Mouse (Mus musculus) lung, embryonic 15.5 days (tissue): ENCODE measurements around the gene Gas7. TPM values are rescaled to one million over a fixed set of nuclear protein-coding genes. Genes with fewer than 3 reads are reported as not detected.
A peak's percentile ranks its signal among the peaks of the same experiment; 100 is the strongest.

Source experiments
- ATAC-seq: fragments of 200-750 bp; cut with Nextera tagmentation; 2 replicates; pipeline ENCODE4 v1.8.0; 2017; ENCODE audit warnings: moderate number of reproducible peaks, borderline replicate concordance; ENCODE audit not compliant: low FRiP score, low TSS enrichment; ENCODE audit errors: extremely low read depth
- H3K27ac ChIP-seq: fragments of 300-500 bp; sonication (generic); 2 replicates; pipeline ENCODE4 v1.5.1; 2015; ENCODE audit warnings: moderate library complexity, mild to moderate bottlenecking, inconsistent platforms
- H3K27me3 ChIP-seq: fragments of 300-500 bp; sonication (generic); 2 replicates; pipeline ENCODE4 v1.6.1; 2015; ENCODE audit warnings: inconsistent platforms
- H3K36me3 ChIP-seq: fragments of 300-500 bp; sonication (generic); 2 replicates; pipeline ENCODE4 v1.6.1; 2015; ENCODE audit warnings: inconsistent platforms
- H3K4me1 ChIP-seq: fragments of 300-500 bp; sonication (generic); 2 replicates; pipeline ENCODE4 v1.6.1; 2015; ENCODE audit warnings: inconsistent platforms
- H3K4me2 ChIP-seq: fragments of 300-500 bp; sonication (generic); 2 replicates; pipeline ENCODE4 v1.6.1; 2015; ENCODE audit warnings: inconsistent platforms, mild to moderate bottlenecking, moderate library complexity
- H3K4me3 ChIP-seq: fragments of 300-500 bp; sonication (generic); 2 replicates; pipeline ENCODE4 v1.5.1; 2015; ENCODE audit warnings: mild to moderate bottlenecking, inconsistent platforms
- H3K9ac ChIP-seq: fragments of 300-500 bp; sonication (generic); 2 replicates; pipeline ENCODE4 v1.6.1; 2015; ENCODE audit warnings: inconsistent platforms
- H3K9me3 ChIP-seq: fragments of 300-500 bp; sonication (generic); 2 replicates; pipeline ENCODE4 v1.6.1; 2016; ENCODE audit warnings: inconsistent platforms
- WGBS: fragments of 180-500 bp; shearing (Covaris S2); methylation state at CpG from one replicate; pipeline ENCODE4 v1.1.7; 2015; 5-methylcytosine and 5-hydroxymethylcytosine counted together
- polyA plus RNA-seq: library from polyadenylated mRNA; unstranded; fragments of >200 nt; fragmentation: Nextera tagmentation; extraction: Ambion mirVana; gene quantifications from 2 replicates; pipeline ENCODE4 v1.2.1, GENCODE M21; 2015

The Gas7 gene
- 11.7 and 13.0 TPM in 2 replicates for polyA plus RNA-seq

DNA sequence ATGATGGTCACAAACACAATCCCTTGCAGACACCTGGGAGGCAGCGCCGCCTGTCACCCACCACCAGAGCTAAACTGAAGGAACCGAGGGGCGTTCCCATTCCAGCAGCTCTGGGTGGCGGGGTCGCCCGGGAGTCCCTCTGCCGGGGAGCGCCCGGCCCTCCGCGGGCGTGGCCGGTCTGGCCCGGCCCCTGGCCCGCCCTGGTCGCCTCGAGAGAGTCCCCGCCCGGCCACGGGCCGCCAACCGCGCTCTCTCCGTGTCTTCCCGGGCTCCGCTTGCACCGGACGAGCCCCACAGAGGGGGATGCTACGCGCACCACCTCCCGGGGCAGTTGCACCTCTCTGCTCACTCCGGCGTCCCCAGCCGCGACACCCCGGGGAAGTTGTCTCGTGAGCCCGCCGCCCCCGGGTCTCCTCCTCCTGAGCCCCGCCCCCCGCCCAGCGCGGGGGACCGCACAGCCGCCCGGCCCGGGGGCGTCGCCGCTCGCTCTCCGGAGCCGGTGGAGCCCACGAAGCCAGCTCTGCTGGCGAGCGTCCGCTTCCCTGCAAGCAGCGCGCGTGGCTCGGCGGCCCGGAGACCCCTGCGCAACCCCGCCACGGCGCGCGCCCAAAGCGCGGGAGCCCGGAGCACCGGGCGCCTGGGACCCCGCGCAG, at the start of gene Gas7:
Gene Gas7 (plus strand): TSS at position 564 of the 653 bp plus-strand sequence.
- Histone ChIP-seq H3K9me3 (no peaks in the 10 kb centered on the region), H3K27me3 (peaks cover 17% of the 10 kb centered on the region), H3K9ac (peak within 1 kb of the TSS; percentile 62), H3K4me2 (peak within 1 kb of the TSS; percentile 99), H3K4me3 (peak within 1 kb of the TSS; percentile 79), H3K27ac (peak within 1 kb of the TSS; percentile 53), H3K4me1 (peaks cover 29% of the 10 kb centered on the region), H3K36me3 (no peaks in the 10 kb centered on the region)
- peak; percentile 92 for ATAC-seq
- WGBS = 1% methylated on average over 60 of the region's 78 CpGs

DNA sequence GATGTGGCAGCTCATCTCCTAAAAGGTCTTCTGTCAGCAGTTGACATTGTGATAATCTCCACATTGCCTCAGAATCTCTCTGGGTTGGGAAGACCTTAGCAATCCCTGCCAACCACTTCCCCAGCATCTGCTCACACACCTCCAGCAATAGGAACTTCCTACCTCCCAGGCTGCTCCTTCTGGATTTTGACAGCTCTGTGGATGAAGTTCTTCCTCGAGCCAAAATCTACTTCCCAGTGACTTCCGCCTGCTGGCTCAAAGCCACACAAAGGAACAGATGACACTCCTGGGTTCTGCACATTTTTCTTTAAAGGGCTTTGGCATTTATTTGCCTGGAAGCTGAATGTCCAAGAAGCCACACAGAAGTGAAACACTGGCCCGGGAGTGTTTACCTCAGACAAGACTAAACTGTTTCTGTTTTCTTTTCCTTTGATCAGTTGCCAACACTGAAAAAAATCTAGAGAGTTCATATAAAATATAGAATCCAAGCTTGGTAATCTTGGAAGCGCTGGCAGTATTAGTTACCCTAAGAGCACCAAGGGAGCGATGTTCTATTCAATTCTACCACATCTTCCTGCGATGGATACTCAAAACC, 40.8 kb upstream of the Gas7 start:
- H3K27me3 ChIP-seq = no peaks in the 10 kb centered on the region
- no peak overlapping the region for H3K4me2 ChIP-seq
- 48% methylated on average over 6 of the region's 6 CpGs for WGBS
- ATAC-seq = peak; percentile 46; the same call in 1 of the 2 replicates
- no peak overlapping the region for H3K4me3 ChIP-seq
- no peaks in the 10 kb centered on the region for H3K9me3 ChIP-seq
- H3K4me1 ChIP-seq = no peaks in the 10 kb centered on the region; the same call in 1 of the 2 replicates
- no peaks in the 10 kb centered on the region for H3K36me3 ChIP-seq
- H3K9ac ChIP-seq = no peak overlapping the region
- H3K27ac ChIP-seq = no peak overlapping the region

DNA sequence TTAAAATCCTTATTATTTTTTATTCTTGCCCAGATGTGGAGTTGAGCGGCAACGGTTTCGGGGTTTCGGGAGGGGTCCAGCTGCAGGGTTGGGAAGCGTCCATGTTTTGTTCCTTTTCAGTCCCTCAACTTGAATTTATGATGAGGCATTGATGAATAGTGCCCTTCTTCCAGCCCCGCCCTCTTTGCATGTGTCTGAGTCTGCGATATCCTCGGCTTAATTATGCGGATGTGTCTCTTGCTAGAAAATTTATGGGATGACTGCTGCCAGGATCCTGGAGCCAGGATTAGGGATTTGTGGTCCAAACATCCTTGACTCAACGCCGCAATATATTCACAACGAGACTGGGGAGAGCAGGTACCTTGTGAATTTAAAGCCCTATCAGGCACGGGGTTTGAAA, 31.7 kb upstream of the Gas7 start:
- ATAC-seq = no peak
- no peak overlapping the region for H3K27ac ChIP-seq
- no peaks in the 10 kb centered on the region for H3K27me3 ChIP-seq
- H3K4me3 ChIP-seq = no peak overlapping the region
- no peaks in the 10 kb centered on the region for H3K36me3 ChIP-seq
- no peak overlapping the region for H3K4me2 ChIP-seq
- no peaks in the 10 kb centered on the region for H3K9me3 ChIP-seq
- no peak overlapping the region for H3K9ac ChIP-seq
- WGBS = 74% methylated on average over 13 of the region's 13 CpGs
- no peaks in the 10 kb centered on the region for H3K4me1 ChIP-seq

DNA sequence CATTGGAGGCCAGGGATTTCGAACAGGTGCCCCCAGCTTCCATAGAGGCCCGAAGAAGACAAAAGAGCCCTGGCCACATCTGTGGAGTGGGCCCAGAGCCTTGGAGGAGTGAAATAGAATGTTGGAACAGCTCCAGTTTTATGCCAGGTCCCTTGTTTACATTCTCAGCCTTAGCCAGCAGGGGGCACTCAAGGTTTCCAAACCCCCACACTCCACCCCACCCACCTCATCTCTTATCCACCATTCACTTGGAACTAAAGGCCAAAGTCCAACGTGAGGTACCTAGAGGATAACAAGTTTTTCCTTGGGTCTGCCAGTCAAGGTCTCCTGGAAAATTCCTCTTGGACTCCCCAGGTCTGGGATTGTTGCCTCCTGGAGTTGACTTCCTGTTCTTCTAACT, 27.0 kb upstream of the Gas7 start:
- 31% methylated on average over 3 of the region's 3 CpGs for WGBS
- ATAC-seq = no peak

DNA sequence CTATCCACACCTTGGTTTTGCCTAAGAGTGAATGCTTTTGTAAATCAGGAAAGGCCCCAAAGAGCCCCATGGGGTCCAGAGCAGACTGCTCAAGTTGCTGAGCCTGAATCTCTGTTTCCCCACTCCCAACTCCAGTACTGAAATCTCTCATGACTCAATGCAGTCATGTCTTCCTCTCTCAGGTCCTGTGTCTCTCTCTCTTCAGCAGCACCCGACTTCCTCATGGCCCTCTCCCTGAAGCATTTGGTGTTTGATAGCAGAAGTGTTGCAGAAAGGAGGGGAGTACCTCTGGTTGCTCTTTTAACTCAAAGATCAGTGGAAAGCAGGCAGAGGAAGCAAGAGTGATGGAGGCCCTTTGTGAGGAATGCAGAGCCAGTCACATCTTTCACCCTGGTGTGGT, 25.4 kb upstream of the Gas7 start:
- no peak for ATAC-seq
- H3K4me2 ChIP-seq = no peak overlapping the region
- H3K27me3 ChIP-seq = no peaks in the 10 kb centered on the region
- peaks cover 5% of the 10 kb centered on the region for H3K4me1 ChIP-seq
- H3K4me3 ChIP-seq = no peak overlapping the region
- no peak overlapping the region for H3K9ac ChIP-seq
- H3K27ac ChIP-seq = no peak overlapping the region
- H3K9me3 ChIP-seq = no peaks in the 10 kb centered on the region
- no peaks in the 10 kb centered on the region for H3K36me3 ChIP-seq
- WGBS = 30% methylated on average over 1 of the region's 1 CpGs

More for the DNA sequence above, 27.0 kb upstream of the Gas7 start:
- Histone ChIP-seq H3K36me3 (no peaks in the 10 kb centered on the region), H3K27me3 (no peaks in the 10 kb centered on the region), H3K4me2 (no peak overlapping the region), H3K27ac (no peak overlapping the region), H3K9ac (no peak overlapping the region), H3K4me1 (peaks cover 5% of the 10 kb centered on the region), H3K9me3 (no peaks in the 10 kb centered on the region), H3K4me3 (no peak overlapping the region)

DNA sequence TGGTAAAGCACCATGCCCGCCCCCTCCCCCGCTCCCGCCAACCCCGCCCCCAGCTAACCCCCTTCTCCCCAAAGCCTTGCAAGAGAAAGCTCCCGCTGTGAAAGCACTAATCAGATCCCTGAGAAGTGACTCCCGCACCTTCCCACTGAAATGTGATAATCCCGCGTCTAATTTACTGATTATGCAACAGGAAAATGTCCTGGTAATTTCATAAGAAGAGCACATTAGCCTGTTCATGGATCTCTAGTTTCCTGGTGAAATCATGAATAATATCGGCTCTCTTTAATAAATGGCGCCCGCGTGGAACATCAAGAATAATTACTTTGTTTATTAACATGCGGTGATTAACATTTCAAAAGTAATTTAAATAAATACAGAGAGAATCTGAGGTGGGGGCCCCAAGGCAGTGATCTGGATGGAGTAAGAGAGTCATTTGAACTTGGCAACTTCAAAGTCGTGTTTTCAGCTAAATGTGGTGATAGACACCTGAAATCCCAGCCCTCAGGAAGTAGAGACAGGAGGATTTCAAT, 24.1 kb upstream of the Gas7 start:
- H3K36me3 ChIP-seq = no peaks in the 10 kb centered on the region
- no peaks in the 10 kb centered on the region for H3K9me3 ChIP-seq
- H3K9ac ChIP-seq = no peak overlapping the region
- no peak overlapping the region for H3K27ac ChIP-seq
- H3K4me2 ChIP-seq = no peak overlapping the region
- H3K27me3 ChIP-seq = no peaks in the 10 kb centered on the region
- no peak overlapping the region for H3K4me3 ChIP-seq
- H3K4me1 ChIP-seq = peaks cover 5% of the 10 kb centered on the region
- 32% methylated on average over 14 of the region's 14 CpGs for WGBS
- ATAC-seq = no peak

DNA sequence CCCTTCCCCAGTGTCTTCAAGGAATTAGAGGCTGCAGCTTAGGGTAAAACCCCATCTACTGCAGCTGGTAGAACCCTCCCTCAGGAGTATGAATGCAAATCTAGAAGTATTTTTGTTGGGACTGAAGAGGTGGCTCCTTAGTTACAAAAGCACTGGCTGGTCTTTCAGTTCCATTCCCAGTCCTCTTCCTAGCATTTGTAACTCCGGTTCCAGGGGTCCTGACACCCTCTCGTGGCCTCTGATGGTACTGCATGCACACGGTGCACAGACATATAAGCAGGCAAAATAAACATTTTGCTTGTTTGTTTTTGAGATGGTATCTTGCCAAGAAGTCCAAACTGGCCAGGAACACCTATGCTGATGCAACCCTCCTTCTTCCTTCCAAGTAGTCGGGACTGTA, 23.4 kb upstream of the Gas7 start:
- WGBS = 65% methylated on average over 4 of the region's 4 CpGs
- Histone ChIP-seq H3K36me3 (no peaks in the 10 kb centered on the region), H3K9ac (no peak overlapping the region), H3K4me1 (peaks cover 5% of the 10 kb centered on the region), H3K4me3 (no peak overlapping the region), H3K4me2 (no peak overlapping the region), H3K27ac (no peak overlapping the region), H3K9me3 (no peaks in the 10 kb centered on the region), H3K27me3 (no peaks in the 10 kb centered on the region)
- no peak for ATAC-seq

DNA sequence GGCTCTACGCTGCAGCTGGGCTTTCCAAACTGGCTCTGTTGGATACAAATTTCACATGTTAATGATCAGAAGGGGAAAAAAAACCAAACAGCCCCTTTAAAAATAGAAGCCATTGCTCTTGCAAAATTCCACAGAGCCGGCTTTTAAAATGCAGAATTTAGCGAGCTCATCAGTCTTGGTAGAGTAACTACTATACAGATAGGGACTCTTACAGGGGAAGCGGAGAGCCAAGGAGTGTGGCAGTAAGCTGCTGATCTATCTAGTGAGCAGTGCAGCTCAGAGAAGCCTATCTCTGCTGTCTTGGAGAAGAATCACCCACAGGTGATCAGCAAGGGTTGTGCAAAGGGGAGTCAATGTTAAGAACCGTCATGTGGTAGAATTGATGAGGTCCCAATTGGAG, 21.5 kb upstream of the Gas7 start:
- peaks cover 5% of the 10 kb centered on the region for H3K4me1 ChIP-seq
- H3K9me3 ChIP-seq = no peaks in the 10 kb centered on the region
- H3K36me3 ChIP-seq = no peaks in the 10 kb centered on the region
- H3K27me3 ChIP-seq = no peaks in the 10 kb centered on the region
- no peak overlapping the region for H3K4me2 ChIP-seq
- no peak overlapping the region for H3K4me3 ChIP-seq
- no peak overlapping the region for H3K27ac ChIP-seq
- 83% methylated on average over 5 of the region's 5 CpGs for WGBS
- H3K9ac ChIP-seq = no peak overlapping the region
- ATAC-seq = no peak

DNA sequence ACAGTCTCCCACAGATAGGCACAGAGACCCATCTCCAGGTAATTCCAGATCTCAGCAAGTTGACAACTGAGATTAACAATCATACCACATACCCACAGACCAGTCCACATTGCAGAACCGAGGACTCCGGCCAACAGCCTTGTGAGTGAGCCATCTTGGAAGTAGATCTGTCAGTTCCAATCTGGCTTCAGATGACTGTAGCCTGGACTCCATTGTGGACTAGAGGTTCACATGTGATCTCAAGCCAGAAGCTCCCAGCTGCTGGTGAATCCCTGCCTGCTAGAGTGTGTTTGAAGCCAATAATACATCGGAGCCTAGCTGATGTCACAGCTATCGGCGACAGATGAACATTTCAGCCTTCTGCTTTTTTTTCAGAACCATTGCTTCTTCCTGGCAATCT, 16.5 kb upstream of the Gas7 start:
- no peak for ATAC-seq
- 71% methylated on average over 5 of the region's 5 CpGs for WGBS
- no peaks in the 10 kb centered on the region for H3K4me1 ChIP-seq
- no peak overlapping the region for H3K27ac ChIP-seq
- H3K9ac ChIP-seq = no peak overlapping the region
- H3K36me3 ChIP-seq = no peaks in the 10 kb centered on the region
- no peaks in the 10 kb centered on the region for H3K27me3 ChIP-seq
- H3K4me3 ChIP-seq = no peak overlapping the region
- H3K9me3 ChIP-seq = no peaks in the 10 kb centered on the region
- no peak overlapping the region for H3K4me2 ChIP-seq

DNA sequence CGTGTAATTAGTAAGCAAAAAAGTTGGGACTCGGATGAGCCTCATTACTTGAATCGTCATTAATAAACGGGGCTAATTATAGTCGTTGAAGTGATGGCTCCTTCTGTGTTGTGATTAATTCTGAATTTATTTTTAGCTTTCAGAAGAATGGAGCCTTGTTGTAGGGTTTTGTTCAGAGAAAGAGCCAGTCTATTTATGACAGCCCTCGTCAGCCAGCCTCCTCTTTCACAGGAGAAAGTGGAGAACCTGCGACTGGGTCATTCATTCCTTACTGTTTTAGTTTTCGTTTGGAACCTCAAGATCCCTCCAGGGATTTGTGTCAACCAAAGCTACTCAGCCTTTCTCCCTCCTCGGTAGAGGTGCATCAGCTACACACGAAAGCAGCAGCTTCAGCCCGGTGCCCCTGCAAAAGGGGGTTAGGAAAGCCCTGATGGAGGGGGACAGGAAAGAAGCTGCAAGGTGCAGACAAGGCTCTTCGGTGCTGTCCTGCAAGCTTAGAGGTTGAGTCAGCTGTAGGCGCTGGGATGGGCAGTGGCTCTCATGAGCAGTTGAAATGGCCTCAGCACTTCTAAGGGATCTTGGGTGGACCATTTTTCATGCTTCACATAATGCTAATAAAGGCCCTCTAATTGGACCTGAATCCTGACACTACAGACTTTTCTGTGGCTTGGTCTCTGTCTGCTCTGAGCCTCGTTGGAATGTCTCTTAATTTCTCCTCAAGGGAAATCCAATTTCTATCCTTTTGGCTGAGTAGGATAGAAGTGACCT, 10.0 kb upstream of the Gas7 start:
- no peaks in the 10 kb centered on the region for H3K4me1 ChIP-seq
- no peaks in the 10 kb centered on the region for H3K9me3 ChIP-seq
- H3K4me2 ChIP-seq = no peak overlapping the region
- no peak for ATAC-seq
- H3K36me3 ChIP-seq = no peaks in the 10 kb centered on the region
- H3K27ac ChIP-seq = no peak overlapping the region
- H3K4me3 ChIP-seq = no peak overlapping the region
- no peak overlapping the region for H3K9ac ChIP-seq
- WGBS = 68% methylated on average over 14 of the region's 14 CpGs
- no peaks in the 10 kb centered on the region for H3K27me3 ChIP-seq

DNA sequence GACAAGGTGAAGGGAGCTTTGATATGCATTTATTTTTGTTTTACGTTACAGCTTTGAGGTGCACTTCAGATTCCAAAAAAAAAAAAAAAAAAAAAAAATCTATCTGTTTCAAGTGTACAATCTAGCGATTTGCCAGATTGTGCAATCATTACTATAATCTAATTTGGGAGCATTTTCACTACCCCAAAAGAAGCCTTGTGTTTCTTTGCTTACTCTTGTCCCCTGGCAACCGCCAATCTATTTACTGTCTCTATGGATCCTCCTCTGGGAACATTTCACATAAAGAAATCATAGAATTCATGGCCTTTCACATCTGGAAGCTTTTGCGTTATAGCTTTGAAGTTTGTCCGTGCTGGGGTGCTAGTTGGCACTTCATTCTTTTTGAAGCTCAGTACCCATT, 3.7 kb upstream of the Gas7 start:
- no peak for ATAC-seq
- WGBS = 74% methylated on average over 5 of the region's 5 CpGs
- Histone ChIP-seq H3K9ac (no peak overlapping the region), H3K4me2 (no peak overlapping the region), H3K36me3 (no peaks in the 10 kb centered on the region), H3K27me3 (peaks cover 7% of the 10 kb centered on the region; the same call in 1 of the 2 replicates), H3K4me1 (peaks cover 17% of the 10 kb centered on the region), H3K9me3 (no peaks in the 10 kb centered on the region), H3K4me3 (no peak overlapping the region), H3K27ac (no peak overlapping the region)

DNA sequence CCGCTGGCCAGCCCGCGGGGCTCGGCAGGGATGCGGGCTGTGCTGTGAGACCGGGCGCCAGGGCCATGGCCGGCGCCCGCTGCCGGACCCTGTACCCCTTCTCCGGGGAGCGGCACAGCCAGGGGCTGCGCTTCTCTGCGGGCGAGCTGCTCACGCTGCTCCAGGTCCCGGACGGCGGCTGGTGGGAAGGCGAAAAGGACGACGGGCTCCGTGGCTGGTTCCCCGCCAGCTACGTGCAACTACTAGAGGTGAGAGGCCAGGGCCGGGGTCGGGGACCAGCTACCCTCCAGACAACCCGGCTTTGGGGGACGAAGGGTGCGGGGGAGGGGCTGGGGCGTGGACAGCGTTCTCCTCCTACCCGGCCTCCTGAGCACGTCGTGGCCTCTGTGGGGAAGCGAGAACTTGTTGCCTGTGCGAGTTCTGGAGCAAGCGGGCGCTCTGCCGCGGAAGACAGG, 317 bp downstream of the Gas7 start:
- Histone ChIP-seq H3K4me3 (peak overlapping the region; percentile 79), H3K36me3 (no peaks in the 10 kb centered on the region), H3K27ac (peak overlapping the region; percentile 53), H3K9ac (peak overlapping the region; percentile 62), H3K9me3 (no peaks in the 10 kb centered on the region), H3K4me1 (peaks cover 29% of the 10 kb centered on the region), H3K27me3 (peaks cover 17% of the 10 kb centered on the region), H3K4me2 (peak overlapping the region; percentile 99)
- peak; percentile 47; the same call in 1 of the 2 replicates for ATAC-seq
- WGBS = under 1% methylated on average over 42 of the region's 42 CpGs
